Mouse (Mus musculus) embryo, embryonic 11 days (tissue): ENCODE results near the gene Smo.

Experiments used
- DNase-seq: peaks from one replicate; pipeline ENCODE4 v3.0.0-alpha.2; 2015

Smo gene

GRCm38 (mm10) chr6:29780082-29780481 lies 44.8 kb downstream of the Smo start:
- no peak for DNase-seq

GRCm38 (mm10) chr6:29780571-29780970 lies 45.3 kb downstream of the Smo start:
- no peak for DNase-seq

GRCm38 (mm10) chr6:29782239-29782638 lies 46.9 kb downstream of the Smo start:
- no peak for DNase-seq

DNA sequence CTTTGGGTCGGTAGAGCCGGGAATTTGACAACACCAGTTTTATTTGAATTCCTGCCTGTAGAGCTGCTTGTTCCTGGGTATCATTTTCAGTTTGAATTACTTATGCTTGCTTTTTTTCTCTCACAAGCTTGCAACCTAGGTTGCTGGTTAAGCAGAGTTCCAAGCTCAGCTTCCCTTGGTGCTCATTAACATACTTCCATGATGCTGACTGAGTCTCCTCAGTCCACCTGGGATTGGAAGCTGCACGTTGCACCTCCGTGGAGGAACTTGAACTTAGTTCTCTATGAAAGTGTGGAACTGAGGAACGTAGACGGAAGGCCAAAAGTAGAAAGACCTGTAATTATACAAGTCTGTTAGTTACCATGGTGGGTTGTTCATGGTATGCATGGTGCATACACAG lies 48.7 kb downstream of the Smo start:
- DNase-seq: no peak

DNA sequence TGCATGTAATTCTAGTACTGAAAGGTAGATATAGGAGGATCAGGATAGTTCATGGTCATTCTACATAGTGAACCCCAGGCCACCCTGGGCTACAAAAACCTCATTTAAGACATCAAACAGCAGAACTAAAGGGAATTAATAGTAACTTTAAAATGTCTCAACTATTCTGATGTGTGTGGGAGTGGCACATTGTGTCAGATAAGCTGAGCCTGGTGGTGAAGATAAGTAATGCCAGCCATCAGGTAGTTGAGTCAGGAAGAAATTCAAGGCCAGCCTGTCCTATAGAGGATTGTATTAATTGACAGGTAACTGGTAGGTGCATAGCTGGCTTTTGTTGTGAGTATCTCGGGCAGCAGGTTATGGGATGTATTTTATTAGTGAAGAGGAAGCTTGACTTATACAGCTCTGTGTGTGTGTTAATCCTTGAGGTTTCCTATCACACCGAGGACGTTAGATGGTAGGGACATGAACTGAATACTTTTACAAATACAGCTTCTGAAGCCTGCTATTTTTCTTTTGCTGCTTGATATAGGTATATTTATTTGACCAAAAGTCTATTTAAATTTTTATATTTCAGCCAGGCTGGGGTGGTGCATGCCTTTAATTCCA lies 49.2 kb downstream of the Smo start:
- no peak for DNase-seq

DNA sequence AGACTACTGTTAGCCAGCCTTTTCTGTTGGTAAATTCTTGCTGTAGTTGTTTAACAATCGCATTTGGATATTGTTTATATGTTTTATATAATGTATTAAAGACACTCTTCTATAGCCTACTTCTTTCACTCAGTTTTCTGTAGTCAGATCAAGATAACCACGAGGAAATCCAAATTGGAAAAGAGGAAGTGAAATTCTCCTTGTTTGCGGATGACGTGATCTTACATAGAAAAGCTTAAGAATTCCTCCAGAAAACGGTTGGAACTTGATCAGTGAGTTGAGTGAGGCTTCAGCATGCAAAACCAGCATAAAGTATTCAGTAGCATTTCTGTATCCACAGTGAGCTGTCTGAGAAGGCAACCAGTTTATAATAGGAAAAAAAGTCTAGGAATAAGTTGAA lies 50.5 kb downstream of the Smo start:
- no peak for DNase-seq

DNA sequence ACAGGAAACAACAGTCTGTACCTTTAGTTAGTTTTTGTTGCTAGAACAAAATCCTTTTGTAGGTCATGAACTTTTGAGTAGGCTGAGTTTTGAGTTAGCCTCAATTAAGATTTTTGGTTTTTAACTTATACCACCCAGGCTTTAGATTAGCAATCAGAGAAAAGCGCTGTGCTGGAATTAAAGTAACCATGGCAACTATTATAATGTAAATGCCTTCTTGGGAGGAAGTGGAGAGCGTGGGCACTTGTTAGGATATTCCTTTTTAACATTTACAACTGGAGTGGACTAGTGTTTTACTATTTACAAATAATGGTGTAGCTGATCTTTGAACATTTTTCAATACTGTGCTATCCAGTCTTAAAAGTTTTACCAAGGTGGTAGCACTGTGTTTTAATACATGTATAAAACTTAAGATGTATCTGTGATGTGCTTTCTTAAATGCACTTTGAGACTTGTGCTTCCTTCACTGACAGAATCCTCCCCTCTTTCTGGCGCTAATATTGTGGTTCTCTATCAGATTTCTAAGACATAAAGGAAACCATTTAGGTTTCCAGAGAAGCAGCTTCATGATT lies 53.6 kb downstream of the Smo start:
- DNase-seq: peak; percentile 25

DNA sequence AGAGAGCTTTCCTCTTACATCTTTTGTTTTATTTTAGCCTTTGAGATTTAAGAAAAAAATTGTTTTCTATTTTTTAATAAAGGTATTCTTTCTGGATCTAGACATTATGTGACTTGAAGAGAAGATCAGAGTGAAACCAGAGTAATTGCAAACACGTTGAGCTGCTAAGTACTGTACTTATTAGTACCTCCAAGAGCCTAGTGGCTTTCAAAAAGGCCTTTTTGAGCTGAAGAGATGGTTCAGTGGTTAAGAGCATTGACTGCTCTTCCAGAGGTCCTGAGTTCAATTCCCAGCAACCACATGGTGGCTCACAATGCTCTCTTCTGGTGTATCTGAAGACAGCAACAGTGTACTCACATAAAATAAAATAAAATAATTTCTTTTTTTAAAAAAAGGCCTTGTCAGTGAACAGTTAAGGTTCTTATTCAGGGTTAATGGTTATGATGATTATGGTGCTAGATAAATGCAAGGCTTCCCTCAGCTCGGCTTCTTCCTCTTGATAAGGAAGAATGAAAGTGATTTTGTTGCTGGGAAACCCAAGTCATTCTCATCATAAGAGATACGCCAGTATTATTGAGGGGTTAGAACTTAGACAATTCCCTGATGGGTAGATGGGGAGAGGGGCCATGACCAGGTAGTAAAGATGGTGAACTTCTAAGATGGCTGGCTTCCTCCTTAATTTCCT lies 54.9 kb downstream of the Smo start:
- no peak for DNase-seq

GRCm38 (mm10) chr6:29793520-29793919 lies 58.2 kb downstream of the Smo start:
- DNase-seq: no peak

- DNase-seq: no peak
Measured at GRCm38 (mm10) chr6:29794582-29794981, 59.3 kb downstream of the Smo start.

DNA sequence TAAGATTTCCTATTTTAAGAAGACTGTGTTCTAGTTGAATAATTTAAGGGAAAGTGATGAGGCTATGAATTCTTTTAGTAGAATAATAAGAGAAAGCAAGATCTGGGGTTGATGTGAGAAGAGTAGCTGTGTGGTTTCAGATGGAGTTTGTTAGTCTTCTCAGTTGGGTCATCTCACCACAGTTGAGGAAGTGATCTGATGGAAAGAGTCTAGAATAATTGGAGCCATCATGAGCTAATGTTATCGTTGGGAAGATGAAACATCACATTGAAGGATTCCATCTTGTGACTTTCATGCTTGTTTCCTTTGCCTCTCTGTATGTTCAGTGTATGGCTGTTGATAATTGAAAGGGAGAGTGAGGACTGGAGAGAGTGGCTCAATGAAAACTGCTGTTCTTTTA lies 67.7 kb downstream of the Smo start:
- DNase-seq: no peak

GRCm38 (mm10) chr6:29804006-29804405 lies 68.7 kb downstream of the Smo start:
- DNase-seq: no peak

DNA sequence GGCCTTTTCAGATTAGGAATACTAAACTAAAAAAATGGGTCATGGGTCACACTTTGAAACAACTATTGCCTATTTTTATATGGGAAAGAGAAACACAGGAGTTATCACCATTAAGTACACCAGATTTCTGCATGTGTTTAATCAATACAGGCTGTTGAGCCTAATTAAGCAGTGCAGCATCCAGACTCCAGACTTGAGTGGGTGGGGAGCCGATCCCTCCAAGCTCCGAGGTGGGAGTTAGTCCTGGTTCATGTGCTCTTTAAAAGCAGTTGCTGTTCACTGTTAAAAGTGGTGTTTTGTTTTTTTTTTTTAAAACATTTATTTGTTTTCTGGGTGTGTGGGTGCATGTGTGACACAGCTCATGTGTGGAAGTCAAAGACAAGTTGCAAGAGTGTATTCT lies 70.1 kb downstream of the Smo start:
- no peak for DNase-seq
